ENCODE assay signal across 8 mouse cellular contexts in genomic region chr11:59458973-59459372, GRCm38 (mm10). TPM values are rescaled to one million over a fixed set of nuclear protein-coding genes. Genes with fewer than 3 reads are reported as not detected.
A peak's percentile ranks its signal among the peaks of the same experiment; 100 is the strongest.
DNase-seq lines count a peak whose midpoint lies in the region; ATAC-seq lines count a peak whose summit lies in the region.

No protein-coding gene starts in this region.

- H3K4me1 ChIP-seq in hindbrain, embryonic 14.5 days (replicated peaks; ENCODE audit: control insufficient read depth, insufficient read depth, low read length): no peaks in the 10 kb centered on the region

- H3K27me3 ChIP-seq in hindbrain, embryonic 14.5 days (ENCODE audit: control insufficient read depth, insufficient read depth, low read length): no peaks in the 10 kb centered on the region

- H3K36me3 ChIP-seq in hindbrain, embryonic 14.5 days (replicated peaks; ENCODE audit: control insufficient read depth, insufficient read depth): peaks cover 56% of the 10 kb centered on the region

- H3K9ac ChIP-seq in hindbrain, embryonic 14.5 days: no peak overlapping the region

- H3K9me3 ChIP-seq in hindbrain, embryonic 14.5 days (ENCODE audit: control insufficient read depth, low read length): peaks cover 21% of the 10 kb centered on the region

- no peak for ATAC-seq in hindbrain, embryonic 14.5 days (ENCODE audit: low FRiP score)

- no peak overlapping the region for H3K4me2 ChIP-seq in hindbrain, embryonic 14.5 days (replicated peaks)

- WGBS in hindbrain, embryonic 14.5 days: 69% methylated on average over 5 of the region's 5 CpGs

- H3K4me3 ChIP-seq in hindbrain, embryonic 14.5 days (replicated peaks; ENCODE audit: low read length): no peak overlapping the region

- peak; percentile 24 for DNase-seq in right cerebral cortex, adult 18-20 months
- DNase-seq in right cerebral cortex, postnatal 36 days (ENCODE audit: low spot score in 2 of 2): no peak
- DNase-seq in fat pad, adult 2 months (ENCODE audit: extremely low read depth, low read depth, low spot score): peak; percentile 99
- DNase-seq in kidney, adult 8-10 months: peak; percentile 79 to 89
- peak; percentile 62 for DNase-seq in mesoderm, embryonic 11.5 days (ENCODE audit: low read depth, low spot score)
- DNase-seq in spleen, adult 18-20 months: no peak
- DNase-seq in hindbrain, embryonic 14.5 days (ENCODE audit: low spot score): no peak
- no peak for DNase-seq in thymus, postnatal 10 days (ENCODE audit: low spot score in 2 of 2)

- no peak overlapping the region for H3K27ac ChIP-seq in hindbrain, embryonic 14.5 days

RNA-seq across cellular contexts. Expression of gene Snap47, which starts 8.0 kb away (rescaled TPM):
- polyA plus RNA-seq in hindbrain, embryonic 14.5 days (2014; fragmentation: Nextera tagmentation; extraction: Ambion mirVana): 622 and 648 TPM in 2 replicates

RNA-seq across cellular contexts. Expression of gene Jmjd4, which starts 9.1 kb away (rescaled TPM):
- 17.6 and 19.8 TPM in 2 replicates for polyA plus RNA-seq in hindbrain, embryonic 14.5 days (2014; fragmentation: Nextera tagmentation; extraction: Ambion mirVana)

RNA-seq across cellular contexts. Expression of gene Zfp867, which starts 13.3 kb away (rescaled TPM):
- polyA plus RNA-seq in hindbrain, embryonic 14.5 days (2014; fragmentation: Nextera tagmentation; extraction: Ambion mirVana): 13.7 and 16.3 TPM in 2 replicates

Comparison
In these comparisons a context has a peak if more than half of its experiments do, and no peak if none do; other contexts are left out.
1. DNase-seq: peak in right cerebral cortex, adult 18-20 months (single experiment), fat pad, adult 2 months (single experiment), kidney, adult 8-10 months (2 of 2) and mesoderm, embryonic 11.5 days (single experiment); none in right cerebral cortex, postnatal 36 days (0 of 2), spleen, adult 18-20 months (0 of 2), hindbrain, embryonic 14.5 days (single experiment) and thymus, postnatal 10 days (0 of 2).